Mouse (Mus musculus) MEL (cell line): ENCODE data around the gene Gm20708. TPM values are rescaled to one million over a fixed set of nuclear protein-coding genes. Genes with fewer than 3 reads are reported as not detected.

Source experiments
- DNase-seq: peaks from one replicate; pipeline ENCODE4 v3.0.0; 2011; ENCODE audit warnings: low read depth, low spot score
- H3K27ac ChIP-seq: 2 replicates; pipeline ENCODE4 v1.5.1; 2012; ENCODE audit warnings: low read depth, mild to moderate bottlenecking, control low read depth, low read length, moderate library complexity; ENCODE audit not compliant: control insufficient read depth
- H3K27me3 ChIP-seq, 2 experiments: fragments of 150-350 bp in 1 of 2; sonication (generic) in 1 of 2; 2 replicates each; pipeline ENCODE4 v1.6.1; 2012; ENCODE audit warnings: low read length in 2 of 2, mild to moderate bottlenecking in 2 of 2, improper control_type of control experiment in 1 of 2, moderate library complexity in 1 of 2; ENCODE audit not compliant: insufficient read depth in 2 of 2, control insufficient read depth in 1 of 2
- H3K36me3 ChIP-seq, 2 experiments: 2 replicates each; pipeline ENCODE4 v1.6.1; 2012 to 2014; ENCODE audit warnings: low read length in 2 of 2, improper control_type of control experiment in 1 of 2, inconsistent platforms in 1 of 2, mild to moderate bottlenecking in 1 of 2; ENCODE audit not compliant: insufficient read depth in 2 of 2, control insufficient read depth in 1 of 2
- H3K4me1 ChIP-seq, 2 experiments: fragments of 150-350 bp in 1 of 2; sonication (generic) in 1 of 2; 2 replicates each; pipeline ENCODE4 v1.6.1; 2012; ENCODE audit warnings: low read length in 2 of 2, improper control_type of control experiment in 1 of 2, mild to moderate bottlenecking in 1 of 2; ENCODE audit not compliant: insufficient read depth in 2 of 2, control insufficient read depth in 1 of 2
- H3K4me3 ChIP-seq, 2 experiments: fragments of 150-350 bp in 1 of 2; sonication (generic) in 1 of 2; 2 replicates each; pipeline ENCODE4 v1.5.1; 2012; ENCODE audit warnings: low read depth in 2 of 2, low read length in 2 of 2, mild to moderate bottlenecking in 2 of 2, moderate library complexity in 2 of 2, control low read depth in 1 of 2, improper control_type of control experiment in 1 of 2; ENCODE audit not compliant: control insufficient read depth in 1 of 2, insufficient read depth in 1 of 2
- H3K79me2 ChIP-seq: 2 replicates; pipeline ENCODE4 v1.6.1; 2012; ENCODE audit warnings: mild to moderate bottlenecking, low read length, moderate library complexity; ENCODE audit not compliant: control insufficient read depth, poor library complexity, insufficient read depth
- H3K9ac ChIP-seq: 2 replicates; pipeline ENCODE4 v1.6.1; 2012; ENCODE audit warnings: low read depth, mild to moderate bottlenecking, control low read depth, low read length, moderate library complexity; ENCODE audit not compliant: control insufficient read depth, poor library complexity, severe bottlenecking
- H3K9me3 ChIP-seq: fragments of 150-350 bp; sonication (generic); replicated peaks from 2 replicates; pipeline ENCODE4 v1.6.1; 2012; ENCODE audit warnings: mild to moderate bottlenecking, low read length, improper control_type of control experiment, moderate library complexity; ENCODE audit not compliant: insufficient read depth
- CHD1 ChIP-seq: IDR thresholded peaks from 2 replicates; pipeline ENCODE4 v1.6.1; 2012; ENCODE audit warnings: low read depth, mild to moderate bottlenecking, inconsistent platforms, low read length, improper control_type of control experiment
- CHD2 ChIP-seq: IDR thresholded peaks from 2 replicates; pipeline ENCODE4 v1.6.1; 2011; ENCODE audit warnings: low read length, improper control_type of control experiment
- GABPA ChIP-seq: IDR thresholded peaks from 2 replicates; pipeline ENCODE4 v1.6.1; 2012; ENCODE audit warnings: low read depth, mild to moderate bottlenecking, inconsistent platforms, low read length, improper control_type of control experiment, moderate library complexity
- KAT2A ChIP-seq: conservative IDR thresholded peaks from 2 replicates; pipeline ENCODE4 v1.6.1; 2012; ENCODE audit warnings: low read depth, low read length, improper control_type of control experiment, inconsistent platforms
- MAX ChIP-seq: IDR thresholded peaks from 2 replicates; pipeline ENCODE4 v1.6.1; 2011; ENCODE audit warnings: low read length, improper control_type of control experiment
- MEF2A ChIP-seq: IDR thresholded peaks from 2 replicates; pipeline ENCODE4 v1.6.1; 2014; ENCODE audit warnings: low read depth, mild to moderate bottlenecking, inconsistent platforms, low read length, improper control_type of control experiment; ENCODE audit not compliant: poor library complexity, insufficient replicate concordance, severe bottlenecking; ENCODE audit errors: extremely low read depth
- MXI1 ChIP-seq: IDR thresholded peaks from 2 replicates; pipeline ENCODE4 v1.6.1; 2011; ENCODE audit warnings: mild to moderate bottlenecking, low read depth, low read length, improper control_type of control experiment
- MYB ChIP-seq: IDR thresholded peaks from 2 replicates; pipeline ENCODE4 v1.6.1; 2011; ENCODE audit warnings: mild to moderate bottlenecking, low read depth, low read length, improper control_type of control experiment
- NRF1 ChIP-seq: IDR thresholded peaks from 2 replicates; pipeline ENCODE4 v1.6.1; 2014; ENCODE audit warnings: low read depth, mild to moderate bottlenecking, inconsistent platforms, low read length, improper control_type of control experiment, moderate library complexity; ENCODE audit not compliant: poor library complexity, insufficient read depth, severe bottlenecking
- POLR2A ChIP-seq, 2 experiments: IDR thresholded peaks; 2 replicates each; pipeline ENCODE4 v1.6.1; 2011 to 2012; ENCODE audit warnings: low read length in 2 of 2, mild to moderate bottlenecking in 2 of 2, control low read depth in 1 of 2, improper control_type of control experiment in 1 of 2, low read depth in 1 of 2, moderate library complexity in 1 of 2; ENCODE audit not compliant: control insufficient read depth in 1 of 2, insufficient read depth in 1 of 2, poor library complexity in 1 of 2
- POLR2AphosphoS5 ChIP-seq: IDR thresholded peaks from 2 replicates; pipeline ENCODE4 v1.6.1; 2012; ENCODE audit warnings: low read depth, borderline replicate concordance, mild to moderate bottlenecking, inconsistent platforms, low read length, moderate library complexity, mixed read lengths
- SIN3A ChIP-seq: IDR thresholded peaks from 2 replicates; pipeline ENCODE4 v1.6.1; 2012; ENCODE audit warnings: low read length, improper control_type of control experiment, inconsistent platforms
- SMC3 ChIP-seq: IDR thresholded peaks from 2 replicates; pipeline ENCODE4 v1.6.1; 2011; ENCODE audit warnings: low read depth, low read length, improper control_type of control experiment
- TAL1 ChIP-seq: IDR thresholded peaks from 2 replicates; pipeline ENCODE4 v1.6.1; 2012; ENCODE audit warnings: mild to moderate bottlenecking, inconsistent platforms, low read length, moderate library complexity, mixed read lengths
- USF2 ChIP-seq, 2 experiments: IDR thresholded peaks; 2 replicates each; pipeline ENCODE4 v1.6.1; 2011 to 2012; ENCODE audit warnings: improper control_type of control experiment in 2 of 2, low read length in 2 of 2, borderline replicate concordance in 1 of 2, inconsistent platforms in 1 of 2, low read depth in 1 of 2, mild to moderate bottlenecking in 1 of 2; ENCODE audit not compliant: insufficient read depth in 1 of 2
- ZC3H11A ChIP-seq: IDR thresholded peaks from 2 replicates; pipeline ENCODE4 v1.6.1; 2012; ENCODE audit warnings: low read depth, mild to moderate bottlenecking, inconsistent platforms, low read length, improper control_type of control experiment
- ZKSCAN1 ChIP-seq: IDR thresholded peaks from 2 replicates; pipeline ENCODE4 v1.6.1; 2012; ENCODE audit warnings: low read depth, mild to moderate bottlenecking, inconsistent platforms, low read length, improper control_type of control experiment, moderate library complexity
- polyA plus RNA-seq, 2 experiments: library from polyadenylated mRNA; stranded (reverse) in 1 of 2; unstranded in 1 of 2; fragments of >175 nt in 1 of 2; fragments of >200 nt in 1 of 2; gene quantifications; 2 replicates each; pipeline versions ENCODE4 v1.2.1 to v1.2.4; 2012; ENCODE audit warnings: low replicate concordance in 2 of 2, low read depth in 1 of 2; ENCODE audit not compliant: insufficient read length in 2 of 2, insufficient read depth in 1 of 2, missing spikeins in 1 of 2
- total RNA-seq: library from RNA; depleted of rRNA; stranded (reverse); fragments of 300-350 nt; gene quantifications from 2 replicates; pipeline ENCODE4 v1.2.3, GENCODE M21; 2012; rRNA removed

Gm20708 gene
- total and polyA plus RNA-seq, 3 experiments, result 0.70 to 0.85 TPM; not detected in 1

- no peak for DNase-seq
- peaks cover 7 to 16% of the 10 kb centered on the region in 2 experiments for H3K27me3 ChIP-seq
These were observed 79.7 kb downstream of the Gm20708 start for GRCm38 (mm10) chr11:117888853-117889822.

More at GRCm38 (mm10) chr11:117888853-117889822, 79.7 kb downstream of the Gm20708 start:
- Histone ChIP-seq H3K4me3 (no peak overlapping the region), H3K79me2 (no peaks in the 10 kb centered on the region)
- TF ChIP-seq CHD2 (no peak), MXI1 (no peak), SIN3A (no peak), POLR2A (IDR thresholded peaks at IDR 0.05; ENCODE audit: control insufficient read depth in 1 of 2, insufficient read depth in 1 of 2, low read depth in 1 of 2, low read length in 2 of 2, poor library complexity in 1 of 2) (no peak), USF2 (IDR thresholded peaks at IDR 0.05; ENCODE audit: borderline replicate concordance in 1 of 2, insufficient read depth in 1 of 2, low read depth in 1 of 2, low read length in 2 of 2) (no peak), POLR2AphosphoS5 (no peak), ZKSCAN1 (no peak), TAL1 (no peak), MAX (no peak), GABPA (no peak), MEF2A (no peak), CHD1 (no peak), NRF1 (no peak), KAT2A (no peak), ZC3H11A (no peak), MYB (no peak), SMC3 (no peak)
- TF ChIP-seq, all 39 proteins: peak for 0
- H3K4me1 ChIP-seq, result no peaks in the 10 kb centered on the region
- no peak overlapping the region for H3K27ac ChIP-seq
- H3K9ac ChIP-seq, result no peak overlapping the region
- H3K9me3 ChIP-seq, result no peaks in the 10 kb centered on the region
- no peaks in the 10 kb centered on the region for H3K36me3 ChIP-seq

Other genes starting within 250 kb of the Gm20708 start
- gene Tnrc6c, start 155.4 kb upstream of the Gm20708 start, total RNA-seq, result 19.1 and 19.7 TPM in 2 replicates
- 10 to 100 TPM in 1 of 2 experiments, not detected in 1; 16.0 TPM for gene Tnrc6c, start 155.4 kb upstream of the Gm20708 start, polyA plus RNA-seq
- 15.4 TPM in 2 replicates for gene Tmc8, start 27.6 kb upstream of the Gm20708 start, total RNA-seq
- 10 to 100 TPM in 1 of 2 experiments, not detected in 1; 23.5 TPM for gene Tmc8, start 27.6 kb upstream of the Gm20708 start, polyA plus RNA-seq
- 52.0 and 61.2 TPM in 2 replicates for gene Tmc6, start 27.5 kb upstream of the Gm20708 start, total RNA-seq
- gene Tmc6, start 27.5 kb upstream of the Gm20708 start, polyA plus RNA-seq, result 10 to 100 TPM in 1 of 2 experiments, not detected in 1; 48.8 TPM
- gene 6030468B19Rik, start 12.0 kb upstream of the Gm20708 start, total RNA-seq, result 1.1 and 2.7 TPM in 2 replicates
- gene 6030468B19Rik, start 12.0 kb upstream of the Gm20708 start, polyA plus RNA-seq, result 1 to 10 TPM in 1 of 2 experiments, not detected in 1; 5.1 TPM
- 160 and 189 TPM in 2 replicates for gene Syngr2, start within 50 bp of the Gm20708 start, total RNA-seq
- gene Syngr2, start within 50 bp of the Gm20708 start, polyA plus RNA-seq, result 100 to 1,000 TPM in 1 of 2 experiments, not detected in 1; 384 TPM
- 3.3 and 3.5 TPM in 2 replicates for gene Afmid, start 16.3 kb downstream of the Gm20708 start, total RNA-seq
- 1 to 10 TPM in 1 of 2 experiments, not detected in 1; 3.8 TPM for gene Afmid, start 16.3 kb downstream of the Gm20708 start, polyA plus RNA-seq
- 171 and 172 TPM in 2 replicates for gene Tk1, start 16.4 kb downstream of the Gm20708 start, total RNA-seq
- gene Tk1, start 16.4 kb downstream of the Gm20708 start, polyA plus RNA-seq, result 100 to 1,000 TPM in 1 of 2 experiments, not detected in 1; 188 TPM
- 242 and 244 TPM in 2 replicates for gene Birc5, start 39.6 kb downstream of the Gm20708 start, total RNA-seq
- gene Birc5, start 39.6 kb downstream of the Gm20708 start, polyA plus RNA-seq, result 100 to 1,000 TPM in 1 of 2 experiments, not detected in 1; 214 TPM
- 0.04 TPM in 1 of 2 replicates, not detected in the other for gene Tmem235, start 51.1 kb downstream of the Gm20708 start, total RNA-seq
- gene Tmem235, start 51.1 kb downstream of the Gm20708 start, polyA plus RNA-seq, result under 1 TPM in 1 of 2 experiments, not detected in 1; 0.04 TPM
- gene Tha1, start 63.8 kb downstream of the Gm20708 start, total RNA-seq, result 0.12 TPM in 1 of 2 replicates, not detected in the other
- gene Tha1, start 63.8 kb downstream of the Gm20708 start, polyA plus RNA-seq, result not detected
- 0.95 and 0.96 TPM in 2 replicates for gene Socs3, start 160.4 kb downstream of the Gm20708 start, total RNA-seq
- 1 to 10 TPM in 1 of 2 experiments, not detected in 1; 1.9 TPM for gene Socs3, start 160.4 kb downstream of the Gm20708 start, polyA plus RNA-seq
- 55.7 and 61.6 TPM in 2 replicates for gene Pgs1, start 176.6 kb downstream of the Gm20708 start, total RNA-seq
- 10 to 100 TPM in 1 of 2 experiments, not detected in 1; 48.6 TPM for gene Pgs1, start 176.6 kb downstream of the Gm20708 start, polyA plus RNA-seq